Mouse (Mus musculus) midbrain, embryonic 15.5 days (tissue): ENCODE results near the gene Gm10643. TPM values are rescaled to one million over a fixed set of nuclear protein-coding genes. Genes with fewer than 3 reads are reported as not detected.

Experiments
- ATAC-seq: fragments of 200-750 bp; cut with Nextera tagmentation; replicated peaks from 2 replicates; pipeline ENCODE4 v1.8.0; 2017; ENCODE audit warnings: moderate TSS enrichment
- H3K27ac ChIP-seq: fragments of 300-500 bp; sonication (generic); 2 replicates; pipeline ENCODE4 v1.5.1; 2015; ENCODE audit warnings: mild to moderate bottlenecking, inconsistent platforms
- H3K27me3 ChIP-seq: fragments of 300-500 bp; sonication (generic); replicated peaks from 2 replicates; pipeline ENCODE4 v1.6.1; 2015; ENCODE audit warnings: inconsistent platforms
- H3K36me3 ChIP-seq: fragments of 300-500 bp; sonication (generic); replicated peaks from 2 replicates; pipeline ENCODE4 v1.6.1; 2015; ENCODE audit warnings: inconsistent platforms
- H3K4me1 ChIP-seq: fragments of 300-500 bp; sonication (generic); 2 replicates; pipeline ENCODE4 v1.6.1; 2015; ENCODE audit warnings: inconsistent platforms
- H3K4me2 ChIP-seq: fragments of 300-500 bp; sonication (generic); 2 replicates; pipeline ENCODE4 v1.6.1; 2015; ENCODE audit warnings: inconsistent platforms, mild to moderate bottlenecking, moderate library complexity
- H3K4me3 ChIP-seq: fragments of 300-500 bp; sonication (generic); 2 replicates; pipeline ENCODE4 v1.5.1; 2015; ENCODE audit warnings: mild to moderate bottlenecking, inconsistent platforms
- H3K9ac ChIP-seq: fragments of 300-500 bp; sonication (generic); 2 replicates; pipeline ENCODE4 v1.6.1; 2015; ENCODE audit warnings: mild to moderate bottlenecking, inconsistent platforms
- H3K9me3 ChIP-seq: fragments of 300-500 bp; sonication (generic); 2 replicates; pipeline ENCODE4 v1.6.1; 2016; ENCODE audit warnings: inconsistent platforms
- WGBS: fragments of 180-500 bp; shearing (Covaris S2); methylation state at CpG from one replicate; pipeline ENCODE4 v1.1.7; 2015; ENCODE audit warnings: mixed read lengths; 5-methylcytosine and 5-hydroxymethylcytosine counted together
- polyA plus RNA-seq: library from polyadenylated mRNA; unstranded; fragments of >200 nt; fragmentation: Nextera tagmentation; extraction: Ambion mirVana; gene quantifications from 2 replicates; pipeline ENCODE4 v1.2.1, GENCODE M21; 2015

The Gm10643 gene
- polyA plus RNA-seq, 1 experiment from 2014 or later: 1.0 TPM

GRCm38 (mm10) chr8:84087821-84088220, 22.9 kb upstream of the Gm10643 start:
- H3K9me3 ChIP-seq: no peaks in the 10 kb centered on the region
- H3K27me3 ChIP-seq: no peaks in the 10 kb centered on the region
- no peaks in the 10 kb centered on the region; the same call in 1 of the 2 replicates for H3K4me1 ChIP-seq
- no peak overlapping the region for H3K9ac ChIP-seq
- peaks cover 54% of the 10 kb centered on the region for H3K36me3 ChIP-seq
- 94% methylated on average over 14 of the region's 14 CpGs for WGBS
- H3K4me2 ChIP-seq: no peak overlapping the region
- no peak overlapping the region for H3K27ac ChIP-seq
- no peak for ATAC-seq
- H3K4me3 ChIP-seq: no peak overlapping the region

DNA sequence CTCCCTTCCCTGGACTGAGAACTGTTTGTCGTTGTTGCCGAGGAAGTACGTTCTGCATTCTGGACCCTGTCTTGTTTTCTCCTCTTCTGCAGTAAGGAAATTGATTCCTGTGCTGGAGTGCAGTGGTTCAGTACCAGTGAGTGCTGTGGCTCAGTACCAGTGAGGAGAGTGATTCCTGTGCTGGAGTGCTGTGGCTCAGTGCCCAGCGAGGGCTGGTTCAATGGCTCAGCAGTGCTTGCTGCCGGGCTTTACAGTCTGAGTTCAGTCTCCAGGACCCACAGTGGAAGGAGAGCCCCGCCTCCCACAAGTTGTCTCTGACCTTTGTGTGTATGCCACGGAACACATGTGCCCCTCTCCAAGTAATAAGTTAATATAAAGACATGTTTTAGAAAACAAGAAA, 22.2 kb upstream of the Gm10643 start:
- H3K9me3 ChIP-seq: no peaks in the 10 kb centered on the region
- no peaks in the 10 kb centered on the region; the same call in 1 of the 2 replicates for H3K4me1 ChIP-seq
- no peak for ATAC-seq
- H3K4me2 ChIP-seq: no peak overlapping the region
- no peak overlapping the region for H3K9ac ChIP-seq
- H3K27me3 ChIP-seq: no peaks in the 10 kb centered on the region
- 94% methylated on average over 7 of the region's 7 CpGs for WGBS
- no peak overlapping the region for H3K4me3 ChIP-seq
- H3K27ac ChIP-seq: no peak overlapping the region
- H3K36me3 ChIP-seq: peaks cover 54% of the 10 kb centered on the region

GRCm38 (mm10) chr8:84084341-84085115, 19.6 kb upstream of the Gm10643 start:
- Histone ChIP-seq H3K27me3 (no peaks in the 10 kb centered on the region), H3K4me2 (no peak overlapping the region), H3K4me3 (no peak overlapping the region), H3K4me1 (no peaks in the 10 kb centered on the region; the same call in 1 of the 2 replicates), H3K36me3 (peaks cover 54% of the 10 kb centered on the region), H3K27ac (no peak overlapping the region), H3K9ac (no peak overlapping the region), H3K9me3 (no peaks in the 10 kb centered on the region)
- no peak for ATAC-seq
- 30% methylated on average over 42 of the region's 42 CpGs for WGBS

GRCm38 (mm10) chr8:84083829-84084241, 18.9 kb upstream of the Gm10643 start:
- Histone ChIP-seq H3K27ac (no peak overlapping the region), H3K4me2 (no peak overlapping the region), H3K9me3 (no peaks in the 10 kb centered on the region), H3K9ac (no peak overlapping the region), H3K4me3 (no peak overlapping the region), H3K4me1 (no peaks in the 10 kb centered on the region; the same call in 1 of the 2 replicates), H3K36me3 (peaks cover 55% of the 10 kb centered on the region), H3K27me3 (no peaks in the 10 kb centered on the region)
- peak; percentile 46; the same call in 1 of the 2 replicates for ATAC-seq
- 18% methylated on average over 8 of the region's 8 CpGs for WGBS

DNA sequence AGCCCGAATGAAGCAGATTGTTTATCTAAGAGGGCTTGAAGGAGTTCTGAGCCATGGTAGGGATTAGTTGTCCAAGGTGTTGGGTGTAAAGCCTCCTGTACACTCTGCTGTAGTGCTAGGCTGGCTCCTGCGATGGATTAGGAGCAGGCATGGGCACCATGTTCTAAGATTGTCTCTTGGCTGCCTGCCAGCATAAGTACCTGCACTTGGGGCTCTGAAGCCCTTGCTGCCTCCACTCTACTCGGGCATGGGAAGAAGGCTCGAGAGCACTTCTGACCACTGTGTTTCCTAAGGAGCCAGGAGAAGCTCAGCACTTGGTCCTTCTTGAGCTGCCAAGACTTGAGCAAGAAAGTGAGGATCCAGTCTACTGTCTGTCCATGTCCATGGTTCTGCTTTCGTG, 14.3 kb upstream of the Gm10643 start:
- no peaks in the 10 kb centered on the region for H3K9me3 ChIP-seq
- H3K4me2 ChIP-seq: no peak overlapping the region
- no peak for ATAC-seq
- peaks cover under 1% of the 10 kb centered on the region for H3K4me1 ChIP-seq
- H3K9ac ChIP-seq: no peak overlapping the region
- WGBS: 86% methylated on average over 5 of the region's 5 CpGs
- H3K27me3 ChIP-seq: no peaks in the 10 kb centered on the region
- H3K36me3 ChIP-seq: peaks cover 49% of the 10 kb centered on the region
- H3K4me3 ChIP-seq: no peak overlapping the region
- H3K27ac ChIP-seq: no peak overlapping the region

- ATAC-seq: no peak
- WGBS: 85% methylated on average over 3 of the region's 3 CpGs
- Histone ChIP-seq H3K9me3 (no peaks in the 10 kb centered on the region), H3K4me2 (no peak overlapping the region), H3K36me3 (peaks cover 36% of the 10 kb centered on the region), H3K4me3 (no peak overlapping the region), H3K27me3 (no peaks in the 10 kb centered on the region), H3K9ac (no peak overlapping the region), H3K27ac (no peak overlapping the region), H3K4me1 (peaks cover 24% of the 10 kb centered on the region)
Observed at GRCm38 (mm10) chr8:84076849-84077248, 11.9 kb upstream of the Gm10643 start.

GRCm38 (mm10) chr8:84076412-84076811, 11.5 kb upstream of the Gm10643 start:
- no peak overlapping the region for H3K9ac ChIP-seq
- WGBS: 91% methylated on average over 1 of the region's 1 CpGs

DNA sequence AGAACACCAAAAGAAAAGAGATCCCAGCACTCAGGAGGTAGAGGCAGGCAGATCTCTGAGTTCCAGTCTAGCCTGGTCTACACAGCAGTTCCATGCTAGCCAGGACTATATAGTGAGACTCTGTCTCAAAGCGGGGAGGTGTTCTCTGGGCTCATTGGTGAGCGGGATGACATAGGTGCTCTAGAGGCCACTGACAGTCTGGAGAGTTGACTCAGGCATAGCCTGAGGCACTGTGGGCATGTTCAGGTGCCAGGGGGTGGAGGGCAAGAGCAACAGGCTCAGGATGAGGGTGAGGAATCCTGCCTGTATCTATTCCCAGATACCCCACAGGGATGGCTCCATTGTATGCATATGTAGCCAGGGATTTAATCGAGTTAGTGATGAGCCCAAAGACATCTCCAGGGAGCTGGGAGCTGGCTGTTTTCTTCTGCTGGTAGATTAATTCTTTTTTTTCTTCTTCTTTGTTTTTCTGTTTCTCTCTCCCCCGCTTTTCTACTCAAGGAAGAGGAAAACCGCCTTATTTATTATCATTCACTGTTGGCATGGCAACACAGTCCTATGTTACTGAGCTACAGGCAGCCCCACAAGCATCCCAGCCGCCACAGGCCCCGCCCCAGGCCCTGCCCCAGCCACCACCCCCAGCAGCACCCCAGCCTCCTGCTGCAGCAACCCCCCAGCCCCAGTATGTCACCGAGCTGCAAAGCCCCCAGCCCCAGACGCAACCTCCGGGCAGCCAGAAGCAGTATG, 8.5 kb upstream of the Gm10643 start:
- Histone ChIP-seq H3K36me3 (peaks cover 13% of the 10 kb centered on the region; the same call in 1 of the 2 replicates), H3K4me1 (peaks cover 57% of the 10 kb centered on the region), H3K27ac (peak overlapping the region; percentile 73), H3K27me3 (no peaks in the 10 kb centered on the region), H3K9me3 (no peaks in the 10 kb centered on the region), H3K9ac (no peak overlapping the region), H3K4me2 (peak overlapping the region; percentile 19), H3K4me3 (no peak overlapping the region)
- peak; percentile 32; the same call in 1 of the 2 replicates for ATAC-seq
- WGBS: 36% methylated on average over 10 of the region's 10 CpGs

More at GRCm38 (mm10) chr8:84076412-84076811, 11.5 kb upstream of the Gm10643 start:
- no peak overlapping the region for H3K4me2 ChIP-seq
- H3K36me3 ChIP-seq: peaks cover 35% of the 10 kb centered on the region
- H3K27ac ChIP-seq: no peak overlapping the region
- no peaks in the 10 kb centered on the region for H3K9me3 ChIP-seq
- no peak for ATAC-seq
- no peaks in the 10 kb centered on the region for H3K27me3 ChIP-seq
- peaks cover 28% of the 10 kb centered on the region for H3K4me1 ChIP-seq
- no peak overlapping the region for H3K4me3 ChIP-seq

GRCm38 (mm10) chr8:84072321-84072720, 7.4 kb upstream of the Gm10643 start:
- Histone ChIP-seq H3K27me3 (no peaks in the 10 kb centered on the region), H3K4me3 (no peak overlapping the region), H3K9ac (no peak overlapping the region), H3K4me2 (no peak overlapping the region), H3K27ac (0 out of 2 replicates have a peak overlapping the region, but pooled peaks have one; percentile 73), H3K4me1 (peaks cover 67% of the 10 kb centered on the region), H3K36me3 (peaks cover 13% of the 10 kb centered on the region; the same call in 1 of the 2 replicates), H3K9me3 (no peaks in the 10 kb centered on the region)
- ATAC-seq: no peak
- WGBS: 85% methylated on average over 10 of the region's 10 CpGs

DNA sequence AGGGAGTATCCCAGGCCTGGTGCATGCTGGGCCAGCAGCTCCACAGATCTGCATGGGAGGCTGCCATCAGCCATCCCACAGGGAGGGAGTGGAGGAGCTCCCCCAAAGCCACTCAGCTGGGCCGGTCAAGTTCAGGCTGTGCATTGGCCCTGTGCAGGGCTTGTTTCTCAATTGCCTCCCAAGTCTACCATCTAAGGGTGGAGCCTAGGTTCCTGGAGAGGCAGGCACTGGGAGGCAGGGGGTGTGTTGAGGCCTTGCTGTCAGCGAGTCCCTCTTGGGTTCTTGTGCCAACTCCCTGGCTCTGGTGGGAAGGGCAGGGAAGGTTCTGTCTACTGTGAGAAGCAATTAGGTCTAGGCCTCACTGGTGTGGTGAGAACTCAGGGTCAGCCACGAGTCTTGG, 7.0 kb upstream of the Gm10643 start:
- 84% methylated on average over 3 of the region's 3 CpGs for WGBS
- H3K36me3 ChIP-seq: peaks cover 10% of the 10 kb centered on the region; the same call in 1 of the 2 replicates
- no peak overlapping the region for H3K27ac ChIP-seq
- H3K4me3 ChIP-seq: no peak overlapping the region
- no peaks in the 10 kb centered on the region for H3K9me3 ChIP-seq
- H3K9ac ChIP-seq: no peak overlapping the region
- H3K27me3 ChIP-seq: no peaks in the 10 kb centered on the region
- H3K4me1 ChIP-seq: peaks cover 67% of the 10 kb centered on the region
- ATAC-seq: no peak
- no peak overlapping the region for H3K4me2 ChIP-seq

GRCm38 (mm10) chr8:84070667-84071066, 5.7 kb upstream of the Gm10643 start:
- Histone ChIP-seq H3K4me1 (peaks cover 71% of the 10 kb centered on the region), H3K9ac (no peak overlapping the region), H3K36me3 (peaks cover 6% of the 10 kb centered on the region; the same call in 1 of the 2 replicates), H3K27me3 (no peaks in the 10 kb centered on the region), H3K4me3 (no peak overlapping the region), H3K4me2 (no peak overlapping the region), H3K9me3 (no peaks in the 10 kb centered on the region), H3K27ac (no peak overlapping the region)
- no peak for ATAC-seq
- 81% methylated on average over 2 of the region's 2 CpGs for WGBS

GRCm38 (mm10) chr8:84070241-84070640, 5.3 kb upstream of the Gm10643 start:
- Histone ChIP-seq H3K36me3 (peaks cover 1% of the 10 kb centered on the region; the same call in 1 of the 2 replicates), H3K27me3 (no peaks in the 10 kb centered on the region), H3K4me3 (no peak overlapping the region), H3K4me2 (no peak overlapping the region), H3K4me1 (peaks cover 73% of the 10 kb centered on the region), H3K27ac (peak overlapping the region; percentile 14; the same call in 1 of the 2 replicates), H3K9ac (no peak overlapping the region), H3K9me3 (no peaks in the 10 kb centered on the region)
- 89% methylated on average over 5 of the region's 5 CpGs for WGBS
- no peak for ATAC-seq
